Mouse (Mus musculus) intestine, embryonic 15.5 days (tissue): ENCODE results near the gene Tecpr2. TPM values are rescaled to one million over a fixed set of nuclear protein-coding genes. Genes with fewer than 3 reads are reported as not detected.

Experiments
- ATAC-seq: fragments of 200-750 bp; cut with Nextera tagmentation; 2 replicates; pipeline ENCODE4 v1.8.0; 2017; ENCODE audit warnings: moderate TSS enrichment, moderate library complexity
- H3K27ac ChIP-seq: fragments of 300-500 bp; sonication (generic); 2 replicates; pipeline ENCODE4 v1.5.1; 2015; ENCODE audit warnings: mild to moderate bottlenecking, inconsistent platforms
- H3K27me3 ChIP-seq: fragments of 300-500 bp; sonication (generic); replicated peaks from 2 replicates; pipeline ENCODE4 v1.6.1; 2015; ENCODE audit warnings: inconsistent platforms
- H3K36me3 ChIP-seq: fragments of 300-500 bp; sonication (generic); 2 replicates; pipeline ENCODE4 v1.6.1; 2015; ENCODE audit warnings: inconsistent platforms
- H3K4me1 ChIP-seq: fragments of 300-500 bp; sonication (generic); replicated peaks from 2 replicates; pipeline ENCODE4 v1.6.1; 2015; ENCODE audit warnings: inconsistent platforms
- H3K4me2 ChIP-seq: fragments of 300-500 bp; sonication (generic); replicated peaks from 2 replicates; pipeline ENCODE4 v1.6.1; 2015; ENCODE audit warnings: mild to moderate bottlenecking, inconsistent platforms
- H3K4me3 ChIP-seq: fragments of 300-500 bp; sonication (generic); replicated peaks from 2 replicates; pipeline ENCODE4 v1.5.1; 2015; ENCODE audit warnings: inconsistent platforms
- H3K9ac ChIP-seq: fragments of 300-500 bp; sonication (generic); 2 replicates; pipeline ENCODE4 v1.6.1; 2015; ENCODE audit warnings: inconsistent platforms
- H3K9me3 ChIP-seq: fragments of 300-500 bp; sonication (generic); 2 replicates; pipeline ENCODE4 v1.6.1; 2016; ENCODE audit warnings: inconsistent platforms
- WGBS: fragments of 180-500 bp; shearing (Covaris S2); methylation state at CpG from one replicate; pipeline ENCODE4 v1.1.7; 2015; 5-methylcytosine and 5-hydroxymethylcytosine counted together
- polyA plus RNA-seq: library from polyadenylated mRNA; unstranded; fragments of >200 nt; fragmentation: Nextera tagmentation; extraction: Ambion mirVana; gene quantifications from 2 replicates; pipeline ENCODE4 v1.2.1, GENCODE M21; 2015

Gene Tecpr2
- polyA plus RNA-seq, 1 experiment from 2014 or later = 3.1 TPM

GRCm38 (mm10) chr12:111021577-111021976, 132.5 kb downstream of the Tecpr2 start:
- 56% methylated on average over 3 of the region's 3 CpGs for WGBS
- H3K4me2 ChIP-seq = no peak overlapping the region
- ATAC-seq = no peak
- no peaks in the 10 kb centered on the region for H3K9me3 ChIP-seq
- no peaks in the 10 kb centered on the region for H3K36me3 ChIP-seq
- 0 out of 2 replicates have a peak, but pooled peaks cover 3% of the 10 kb centered on the region for H3K4me1 ChIP-seq
- H3K27me3 ChIP-seq = no peaks in the 10 kb centered on the region
- no peak overlapping the region for H3K9ac ChIP-seq
- no peak overlapping the region for H3K27ac ChIP-seq
- no peak overlapping the region for H3K4me3 ChIP-seq

Other genes with a start within 250 kb of the Tecpr2 start
- gene 1700001K19Rik, start 206.6 kb upstream of the Tecpr2 start, polyA plus RNA-seq = not detected in 2 replicates
- 887 and 955 TPM in 2 replicates for gene Hsp90aa1, start 186.5 kb upstream of the Tecpr2 start, polyA plus RNA-seq
- 19.8 and 21.7 TPM in 2 replicates for gene Wdr20, start 151.3 kb upstream of the Tecpr2 start, polyA plus RNA-seq
- 2.4 and 2.6 TPM in 2 replicates for gene Mok, start 48.3 kb upstream of the Tecpr2 start, polyA plus RNA-seq
- 4.5 and 4.9 TPM in 2 replicates for gene Zfp839, start 39.0 kb upstream of the Tecpr2 start, polyA plus RNA-seq
- gene Cinp, start 119 bp upstream of the Tecpr2 start, polyA plus RNA-seq = 69.6 and 74.2 TPM in 2 replicates
- 22.7 and 25.8 TPM in 2 replicates for gene Ankrd9, start 89.8 kb downstream of the Tecpr2 start, polyA plus RNA-seq
- gene Rcor1, start 150.1 kb downstream of the Tecpr2 start, polyA plus RNA-seq = 9.1 and 9.6 TPM in 2 replicates